In the genomic region with DNA sequence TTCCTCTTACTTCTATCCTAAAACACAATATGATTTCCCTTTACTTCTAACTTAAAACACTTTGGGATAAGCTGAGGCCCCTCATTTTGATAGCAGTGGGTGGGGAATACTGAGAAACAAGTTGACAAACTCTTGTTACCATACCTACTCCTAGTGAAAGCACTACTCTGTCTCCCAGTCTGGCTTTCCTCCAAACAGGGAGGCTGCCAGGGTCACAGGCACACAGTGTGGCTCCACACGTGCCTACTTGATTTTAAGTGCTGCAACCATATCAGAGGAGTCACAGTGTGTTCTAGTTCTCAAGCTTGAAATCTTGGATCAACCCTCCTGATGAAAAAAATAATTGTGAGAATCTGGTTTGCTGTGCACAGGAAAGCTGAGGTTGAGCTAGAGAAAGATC, we compare ENCODE assay signal across 10 mouse cellular contexts.
"Had no signal": no experiment of that assay in that cellular context is flagged by ENCODE, and none has a peak within 500 bp of the region (broad histone marks: within the 10 kb centered on the region; RNA-seq: fewer than 3 reads in every experiment).

No protein-coding gene starts in this region.

- DNase-seq: kidney, postnatal 25 days; layer of hippocampus, adult 9-11 months; layer of hippocampus, postnatal 36 days; liver, postnatal 0 days; lung, embryonic 14.5 days; right cerebral cortex, adult 18-20 months; right cerebral cortex, postnatal 14 days; right cerebral cortex, postnatal 4 days; thymus, adult 18-20 months; thymus, postnatal 36 days had no signal
